Mouse (Mus musculus): ENCODE results near the gene March10.
A peak's percentile ranks its signal among the peaks of the same experiment; 100 is the strongest.

Gene March10

DNA sequence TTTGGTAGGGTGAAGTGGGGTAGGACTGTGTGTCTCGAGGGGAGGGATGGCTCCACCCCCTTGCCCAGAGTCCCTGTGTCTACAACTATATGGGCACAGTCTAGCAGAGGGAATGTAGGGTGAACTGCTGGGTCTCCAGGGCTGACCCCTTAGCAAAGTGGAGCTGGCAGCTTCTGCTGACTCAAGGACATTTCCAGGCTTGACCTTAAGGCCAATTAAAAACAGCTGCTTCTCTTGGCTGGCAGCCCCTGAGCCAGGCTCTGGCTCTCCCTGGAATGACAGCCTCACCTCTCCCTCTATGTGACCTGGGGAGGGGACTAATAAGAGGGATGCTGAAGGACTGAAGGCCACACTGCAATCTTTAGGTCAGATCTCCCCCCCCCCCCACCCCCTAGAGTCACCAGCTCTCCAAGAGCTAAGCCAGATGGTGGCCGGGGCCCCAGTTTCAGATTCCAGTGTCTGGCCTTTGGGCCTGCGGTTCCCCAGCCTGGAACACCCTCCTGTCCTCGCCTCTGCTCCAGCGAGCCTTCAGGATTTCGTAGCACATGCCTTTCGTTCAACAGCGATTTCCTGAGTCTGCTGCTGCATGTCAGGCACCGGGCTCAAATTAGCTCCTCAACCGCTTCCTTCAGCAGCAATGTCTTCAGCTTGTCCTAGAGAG, 143.4 kb downstream of the March10 start:
- DNase-seq (ENCODE audit: low spot score): no peak

DNA sequence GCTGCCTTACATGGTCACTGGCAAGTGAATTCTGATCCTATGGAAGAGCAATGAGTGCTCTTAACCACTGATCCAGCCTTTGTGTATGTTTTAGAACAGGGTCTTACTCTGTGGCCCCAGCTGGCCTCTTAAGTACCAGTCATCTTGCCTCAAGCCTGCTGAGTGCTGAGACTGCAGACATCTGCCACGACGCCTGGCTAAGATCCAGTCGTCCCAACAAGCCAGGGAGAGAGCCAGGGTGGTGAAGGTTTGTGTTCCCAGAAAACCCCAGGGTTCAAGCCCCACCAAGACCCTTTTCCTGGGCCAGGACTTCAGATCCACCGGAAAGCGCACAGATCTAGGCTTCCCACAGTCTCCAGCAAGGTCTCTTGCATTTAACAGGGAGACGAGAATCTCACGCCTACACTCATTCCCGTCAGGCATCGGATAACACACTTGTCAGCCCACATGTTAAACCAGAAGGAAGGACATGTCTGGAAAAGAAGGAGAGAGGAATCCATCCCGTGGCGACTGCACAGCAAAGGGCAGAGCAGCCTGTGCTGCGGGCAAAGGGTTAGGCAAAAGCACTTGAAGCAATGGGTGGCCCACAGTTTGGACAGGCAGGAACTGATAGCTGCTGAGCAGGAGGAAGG, 144.1 kb downstream of the March10 start:
- DNase-seq (ENCODE audit: low spot score): no peak

DNA sequence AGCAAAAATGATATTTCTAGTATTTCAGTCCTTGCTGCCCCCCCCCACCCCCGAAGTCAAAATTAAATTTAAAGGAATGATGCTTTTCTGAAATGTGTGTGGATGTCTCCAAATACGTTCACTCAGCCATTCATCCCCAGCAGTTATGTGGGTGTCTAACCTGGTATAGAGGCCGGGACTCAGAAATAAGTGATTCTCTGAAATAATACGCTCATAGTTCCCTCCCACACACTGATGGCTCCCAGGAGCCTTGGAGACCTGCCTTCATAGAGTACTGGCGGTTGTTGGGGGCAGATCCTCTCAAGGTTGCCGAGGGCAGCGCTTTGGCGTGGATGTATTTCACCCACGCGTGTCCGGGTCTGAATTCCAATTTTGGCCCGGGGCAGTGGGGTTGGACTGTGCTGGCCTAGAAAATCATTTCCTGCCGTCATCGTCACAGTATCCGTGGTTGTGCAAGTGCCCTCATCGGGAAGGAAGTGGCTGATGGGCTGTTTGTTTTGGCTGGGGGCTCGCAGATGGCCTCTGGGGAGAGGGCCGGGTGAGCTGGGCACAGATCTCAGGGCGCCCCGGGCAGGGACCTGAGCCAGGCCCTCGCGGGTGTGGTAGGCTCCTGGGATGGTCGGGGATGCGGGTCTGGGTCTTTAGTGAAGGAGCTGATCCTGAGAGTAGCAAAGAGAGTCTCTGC, 145.1 kb downstream of the March10 start:
- peak; percentile 38 for DNase-seq (ENCODE audit: low spot score)
